Mouse (Mus musculus): ENCODE data around the gene Anapc2. TPM values are rescaled to one million over a fixed set of nuclear protein-coding genes. Genes with fewer than 3 reads are reported as not detected.
"Not testable (repeated sequence)": the region's sequence is repeated elsewhere in the genome, so short reads cannot be mapped to it uniquely, and the experiment has no call there.

The Anapc2 gene
- polyA plus RNA-seq, 1 experiment, result 14.8 TPM

DNA sequence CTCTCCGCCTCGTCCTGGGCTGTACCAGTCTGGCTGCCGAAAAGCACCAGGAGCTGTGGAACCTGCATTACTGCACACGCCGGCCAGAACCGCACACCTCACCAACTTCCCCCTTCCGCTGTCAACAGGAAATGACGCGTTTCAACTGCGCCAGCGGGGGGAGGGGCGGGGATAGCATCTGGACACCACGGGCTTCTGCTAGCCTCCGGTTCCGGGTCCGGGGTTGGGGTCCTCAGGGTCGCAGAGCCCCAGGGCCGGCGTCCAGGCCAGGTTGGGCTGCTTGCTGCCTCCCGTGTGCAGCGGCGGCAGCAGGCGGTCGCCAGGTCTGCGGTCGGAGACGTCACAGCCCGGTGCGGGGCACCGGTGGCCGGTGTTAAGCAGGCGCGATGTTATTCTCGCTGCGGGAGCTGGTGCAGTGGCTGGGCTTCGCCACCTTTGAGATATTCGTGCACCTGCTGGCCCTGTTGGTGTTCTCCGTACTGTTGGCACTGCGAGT lies 16.9 kb upstream of the Anapc2 start, which contains the start of gene Tmem203:
TSS of gene Tmem203 (plus strand) at position 156 of the 496 bp plus-strand sequence.
- peaks cover 53% of the 10 kb centered on the region for H3K4me1 ChIP-seq
- H3K9me3 ChIP-seq, result no peaks in the 10 kb centered on the region
- peaks cover 36% of the 10 kb centered on the region for H3K36me3 ChIP-seq (replicated peaks; ENCODE audit: low read length)
- TF ChIP-seq FLI1 (IDR thresholded peaks at IDR 0.05; ENCODE audit: low read length) (peak; percentile 63; the same call in 1 of the 2 replicates), GATA1 (IDR thresholded peaks at IDR 0.05; ENCODE audit: borderline replicate concordance, low read length) (no peak)
- H3K4me3 ChIP-seq (replicated peaks), result peak within 1 kb of the TSS; percentile 91
- no peaks in the 10 kb centered on the region for H3K27me3 ChIP-seq (replicated peaks)

DNA sequence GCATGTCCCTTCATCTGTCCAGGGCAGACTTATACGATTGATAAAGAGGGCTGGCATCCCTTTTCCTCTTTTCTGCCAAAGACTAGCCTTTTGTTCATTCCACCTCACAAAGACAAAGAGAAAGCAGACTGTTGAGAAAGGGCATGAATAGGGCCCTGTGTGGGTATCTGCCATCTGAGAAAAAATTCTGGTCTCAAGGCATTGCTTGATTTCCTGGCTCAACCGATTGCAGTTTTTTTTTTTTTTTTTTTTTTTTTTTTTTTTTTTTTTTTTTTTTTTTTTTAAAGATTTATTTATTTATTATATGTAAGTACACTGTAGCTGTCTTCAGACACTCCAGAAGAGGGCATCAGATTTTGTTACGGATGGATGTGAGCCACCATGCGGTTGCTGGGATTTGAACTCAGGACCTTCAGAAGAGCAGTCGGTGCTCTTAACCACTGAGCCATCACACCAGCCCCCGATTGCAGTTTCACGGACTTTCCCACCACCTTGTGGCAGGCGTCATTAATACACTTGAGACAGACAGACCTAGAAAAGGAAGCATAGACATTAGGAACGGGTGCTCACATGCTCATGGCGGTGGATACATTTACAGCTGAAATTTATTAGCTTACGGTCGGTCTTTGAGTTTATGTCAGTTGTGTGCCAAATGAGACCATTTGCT lies 15.7 kb upstream of the Anapc2 start:
- Histone ChIP-seq H3K4me1 (peaks cover 53% of the 10 kb centered on the region), H3K36me3 (replicated peaks; ENCODE audit: low read length) (peaks cover 24% of the 10 kb centered on the region), H3K4me3 (replicated peaks) (peak overlapping the region; percentile 91)
- not testable (repeated sequence) for H3K27me3 ChIP-seq (replicated peaks); H3K9me3 ChIP-seq

DNA sequence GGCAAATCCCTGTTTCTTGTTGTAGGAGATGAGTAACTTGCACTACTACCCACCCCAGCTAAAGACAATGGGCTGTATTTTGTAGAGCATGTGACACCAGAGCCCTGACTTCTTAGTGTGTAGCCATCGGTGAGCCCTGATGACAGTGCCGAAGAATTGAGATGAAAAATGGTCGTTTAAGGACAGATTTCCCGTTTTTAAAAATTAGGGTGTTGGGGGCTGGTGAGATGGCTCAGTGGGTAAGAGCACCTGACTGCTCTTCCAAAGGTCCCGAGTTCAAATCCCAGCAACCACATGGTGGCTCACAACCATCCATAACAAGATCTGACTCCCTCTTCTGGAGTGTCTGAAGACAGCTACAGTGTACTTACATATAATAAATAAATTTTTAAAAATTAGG lies 15.0 kb upstream of the Anapc2 start:
- not testable (repeated sequence) for H3K9me3 ChIP-seq; H3K27me3 ChIP-seq (replicated peaks)
- peak overlapping the region; percentile 85 for H3K4me3 ChIP-seq (replicated peaks)
- H3K36me3 ChIP-seq (replicated peaks; ENCODE audit: low read length), result peaks cover 17% of the 10 kb centered on the region
- H3K4me1 ChIP-seq, result peaks cover 57% of the 10 kb centered on the region

DNA sequence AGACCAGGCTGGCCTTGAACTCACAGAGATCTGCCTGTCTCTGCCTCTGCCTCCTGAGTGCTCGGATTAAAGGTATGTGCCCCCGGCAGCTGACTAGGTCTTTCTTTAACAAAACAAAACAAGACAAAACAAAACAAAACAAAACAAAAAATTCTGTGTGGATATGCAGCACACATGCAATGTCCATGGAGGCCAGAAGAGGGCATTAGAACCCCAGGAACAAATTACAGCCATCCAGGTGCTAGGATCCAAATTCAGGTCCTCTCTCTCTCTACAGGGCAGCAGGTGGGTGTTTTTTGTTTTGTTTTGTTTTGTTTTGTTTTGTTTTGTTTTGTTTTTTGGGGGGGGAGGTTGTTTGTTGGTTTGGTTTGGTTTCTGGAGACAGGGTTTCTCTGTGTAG lies 13.4 kb upstream of the Anapc2 start:
- Histone ChIP-seq H3K36me3 (replicated peaks; ENCODE audit: low read length) (peaks cover 3% of the 10 kb centered on the region), H3K4me3 (replicated peaks) (no peak overlapping the region), H3K4me1 (peaks cover 59% of the 10 kb centered on the region), H3K9me3 (no peaks in the 10 kb centered on the region), H3K27me3 (replicated peaks) (no peaks in the 10 kb centered on the region)
- no peak for TF ChIP-seq FLI1 (IDR thresholded peaks at IDR 0.05; ENCODE audit: low read length)

- Histone ChIP-seq H3K27me3 (replicated peaks) (no peaks in the 10 kb centered on the region), H3K4me1 (peaks cover 68% of the 10 kb centered on the region), H3K4me3 (replicated peaks) (peak overlapping the region; percentile 96), H3K9me3 (no peaks in the 10 kb centered on the region), H3K36me3 (replicated peaks; ENCODE audit: low read length) (peaks cover 16% of the 10 kb centered on the region)
- TF ChIP-seq GATA1 (IDR thresholded peaks at IDR 0.05; ENCODE audit: borderline replicate concordance, low read length) (no peak), FLI1 (IDR thresholded peaks at IDR 0.05; ENCODE audit: low read length) (no peak)
Observed at GRCm38 (mm10) chr2:25261870-25262269, 10.4 kb upstream of the Anapc2 start.

DNA sequence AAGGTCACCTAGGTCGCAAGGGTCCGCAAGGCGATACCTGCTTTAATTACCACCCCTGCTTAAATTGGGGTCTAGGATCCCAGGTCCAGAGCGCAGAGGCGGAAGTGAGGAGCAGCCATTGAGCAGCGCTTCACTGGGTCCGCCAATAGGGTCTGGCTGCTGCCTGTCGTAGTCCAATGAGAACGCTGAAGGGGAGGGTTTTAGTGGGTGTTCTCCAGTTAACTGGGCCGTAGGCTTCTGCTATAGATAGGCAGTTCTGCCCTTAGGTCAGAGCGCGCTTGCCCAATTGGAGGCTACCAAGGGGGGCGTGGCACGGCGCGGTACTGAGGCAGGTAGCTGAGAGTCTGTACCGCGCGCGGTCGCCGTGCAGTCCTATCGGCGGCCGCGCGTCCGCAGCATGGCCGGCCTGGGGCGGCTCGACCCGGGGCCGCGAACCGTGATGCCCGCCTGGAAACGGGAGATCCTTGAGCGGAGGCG lies 9.9 kb upstream of the Anapc2 start, which contains the start of gene Tprn:
TSS of gene Tprn (plus strand) at position 328 of the 477 bp plus-strand sequence.
- no peaks in the 10 kb centered on the region for H3K9me3 ChIP-seq
- TF ChIP-seq GATA1 (IDR thresholded peaks at IDR 0.05; ENCODE audit: borderline replicate concordance, low read length), result no peak
- TF ChIP-seq FLI1 (IDR thresholded peaks at IDR 0.05; ENCODE audit: low read length), result no peak
- no peaks in the 10 kb centered on the region for H3K27me3 ChIP-seq (replicated peaks)
- peaks cover 69% of the 10 kb centered on the region for H3K4me1 ChIP-seq
- peaks cover 20% of the 10 kb centered on the region for H3K36me3 ChIP-seq (replicated peaks; ENCODE audit: low read length)
- H3K4me3 ChIP-seq (replicated peaks), result peak within 1 kb of the TSS; percentile 96

DNA sequence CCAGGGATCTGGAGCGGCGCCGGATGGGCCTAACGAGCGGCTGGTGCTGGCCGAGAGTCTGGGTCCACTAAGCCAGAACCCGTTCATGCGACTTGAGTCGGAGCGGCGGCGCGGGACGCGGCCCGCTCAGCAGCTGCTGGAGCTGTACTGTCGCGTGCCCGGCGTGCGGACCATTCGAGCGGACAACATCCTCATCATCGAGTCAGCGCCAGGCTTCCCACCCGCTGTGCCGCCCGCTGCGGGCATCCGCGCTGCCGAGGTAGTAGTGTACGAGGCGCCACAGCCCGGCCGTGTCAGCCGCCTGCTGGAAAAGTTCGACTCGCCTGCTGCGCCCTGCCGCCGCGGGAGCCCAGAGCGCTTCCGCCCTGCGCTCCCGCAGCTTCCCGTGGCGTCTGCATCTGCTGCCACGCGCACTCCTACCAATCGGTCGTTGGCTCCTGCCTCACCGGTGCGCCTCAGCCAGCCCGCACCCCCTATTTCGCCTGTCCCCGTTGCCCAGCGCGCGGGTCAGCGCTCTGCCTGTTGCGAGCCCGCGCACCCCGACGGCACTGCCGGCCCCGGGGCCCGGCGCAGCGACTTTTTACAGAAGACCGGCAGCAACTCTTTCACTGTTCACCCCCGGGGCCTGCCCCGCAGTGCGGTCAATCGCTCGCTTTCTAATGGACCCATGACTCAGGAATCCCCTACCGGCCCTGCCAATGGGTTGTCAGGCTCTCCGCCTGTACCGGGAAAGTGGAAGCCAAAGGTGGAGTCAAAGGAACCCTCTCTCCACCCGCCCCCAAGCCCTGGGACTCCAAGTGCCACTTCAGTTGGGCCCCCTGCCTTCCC lies 9.3 kb upstream of the Anapc2 start:
- H3K9me3 ChIP-seq, result no peaks in the 10 kb centered on the region
- no peak for TF ChIP-seq FLI1 (IDR thresholded peaks at IDR 0.05; ENCODE audit: low read length)
- TF ChIP-seq GATA1 (IDR thresholded peaks at IDR 0.05; ENCODE audit: borderline replicate concordance, low read length), result no peak
- H3K4me3 ChIP-seq (replicated peaks), result peak overlapping the region; percentile 96

GRCm38 (mm10) chr2:25263623-25264285 lies 8.5 kb upstream of the Anapc2 start:
- Histone ChIP-seq H3K36me3 (replicated peaks; ENCODE audit: low read length) (peaks cover 35% of the 10 kb centered on the region), H3K4me1 (peaks cover 72% of the 10 kb centered on the region), H3K27me3 (replicated peaks) (no peaks in the 10 kb centered on the region), H3K9me3 (no peaks in the 10 kb centered on the region), H3K4me3 (replicated peaks) (peak overlapping the region; percentile 96)
- TF ChIP-seq FLI1 (IDR thresholded peaks at IDR 0.05; ENCODE audit: low read length), result no peak
- no peak for TF ChIP-seq GATA1 (IDR thresholded peaks at IDR 0.05; ENCODE audit: borderline replicate concordance, low read length)

More for the DNA sequence above, 9.3 kb upstream of the Anapc2 start:
- Histone ChIP-seq H3K27me3 (replicated peaks) (no peaks in the 10 kb centered on the region), H3K4me1 (peaks cover 71% of the 10 kb centered on the region), H3K36me3 (replicated peaks; ENCODE audit: low read length) (peaks cover 27% of the 10 kb centered on the region)

DNA sequence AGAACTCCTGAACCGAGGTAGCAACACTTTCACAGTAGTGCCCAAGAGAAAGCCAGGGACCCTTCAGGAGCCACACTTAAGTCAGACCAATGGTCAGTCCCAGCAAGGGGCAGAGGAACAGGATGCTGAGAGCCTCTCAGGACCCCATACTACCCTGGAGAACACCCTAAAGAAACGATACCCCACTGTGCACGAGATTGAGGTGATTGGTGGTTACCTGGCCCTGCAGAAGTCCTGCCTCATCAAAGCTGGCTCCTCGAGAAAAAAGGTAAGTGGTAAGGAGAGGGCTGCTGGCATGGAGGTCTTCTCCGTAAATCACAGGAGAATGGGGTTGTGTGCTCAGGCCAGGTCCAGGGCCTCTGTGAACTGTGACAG lies 8.0 kb upstream of the Anapc2 start:
- Histone ChIP-seq H3K27me3 (replicated peaks) (no peaks in the 10 kb centered on the region), H3K4me3 (replicated peaks) (peak overlapping the region; percentile 96), H3K9me3 (no peaks in the 10 kb centered on the region), H3K36me3 (replicated peaks; ENCODE audit: low read length) (peaks cover 40% of the 10 kb centered on the region), H3K4me1 (peaks cover 77% of the 10 kb centered on the region)
- TF ChIP-seq FLI1 (IDR thresholded peaks at IDR 0.05; ENCODE audit: low read length) (no peak), GATA1 (IDR thresholded peaks at IDR 0.05; ENCODE audit: borderline replicate concordance, low read length) (no peak)

DNA sequence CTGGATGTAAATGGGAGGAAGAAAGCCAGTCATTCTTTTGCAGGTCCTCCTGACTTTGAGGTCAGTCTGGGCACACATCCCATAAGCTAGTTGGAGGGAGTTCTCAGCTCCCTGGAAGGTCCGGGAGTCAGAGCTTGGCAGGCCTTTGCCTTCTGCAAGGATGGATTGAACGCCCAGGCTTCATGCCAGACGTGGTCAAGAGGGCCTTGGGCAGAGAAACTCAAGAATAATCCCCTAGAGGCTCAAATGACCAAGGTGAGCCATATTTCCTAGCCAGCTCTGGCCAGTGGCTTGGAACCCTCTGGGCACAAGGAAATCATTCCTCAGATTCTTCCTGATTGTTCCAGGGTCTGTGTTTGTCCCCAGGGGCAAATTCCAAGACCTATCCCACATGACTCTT lies 7.4 kb upstream of the Anapc2 start:
- H3K27me3 ChIP-seq (replicated peaks), result no peaks in the 10 kb centered on the region
- TF ChIP-seq FLI1 (IDR thresholded peaks at IDR 0.05; ENCODE audit: low read length), result no peak
- TF ChIP-seq GATA1 (IDR thresholded peaks at IDR 0.05; ENCODE audit: borderline replicate concordance, low read length), result no peak
- H3K4me3 ChIP-seq (replicated peaks), result peak overlapping the region; percentile 76
- H3K4me1 ChIP-seq, result peaks cover 83% of the 10 kb centered on the region
- peaks cover 46% of the 10 kb centered on the region for H3K36me3 ChIP-seq (replicated peaks; ENCODE audit: low read length)
- no peaks in the 10 kb centered on the region for H3K9me3 ChIP-seq
